Mouse (Mus musculus): ENCODE results near the gene Ddn.

GRCm38 (mm10) chr15:98839671-98840585, 30.6 kb upstream of the Ddn start:
- TF ChIP-seq CTCF (IDR thresholded peaks at IDR 0.05; ENCODE audit: extremely low read depth, insufficient read length, insufficient replicate concordance, low read depth, low read length), result no peak
- TF ChIP-seq POLR2A (IDR thresholded peaks at IDR 0.05; ENCODE audit: low read depth, low read length), result no peak
